Mouse (Mus musculus) 416B (cell line): Measurements from ENCODE around the gene Sgpp2.
A peak's percentile ranks its signal among the peaks of the same experiment; 100 is the strongest.

Experiments
- DNase-seq: peaks from one replicate; pipeline ENCODE4 v3.0.0; 2011; ENCODE audit warnings: low read depth

The Sgpp2 gene

DNA sequence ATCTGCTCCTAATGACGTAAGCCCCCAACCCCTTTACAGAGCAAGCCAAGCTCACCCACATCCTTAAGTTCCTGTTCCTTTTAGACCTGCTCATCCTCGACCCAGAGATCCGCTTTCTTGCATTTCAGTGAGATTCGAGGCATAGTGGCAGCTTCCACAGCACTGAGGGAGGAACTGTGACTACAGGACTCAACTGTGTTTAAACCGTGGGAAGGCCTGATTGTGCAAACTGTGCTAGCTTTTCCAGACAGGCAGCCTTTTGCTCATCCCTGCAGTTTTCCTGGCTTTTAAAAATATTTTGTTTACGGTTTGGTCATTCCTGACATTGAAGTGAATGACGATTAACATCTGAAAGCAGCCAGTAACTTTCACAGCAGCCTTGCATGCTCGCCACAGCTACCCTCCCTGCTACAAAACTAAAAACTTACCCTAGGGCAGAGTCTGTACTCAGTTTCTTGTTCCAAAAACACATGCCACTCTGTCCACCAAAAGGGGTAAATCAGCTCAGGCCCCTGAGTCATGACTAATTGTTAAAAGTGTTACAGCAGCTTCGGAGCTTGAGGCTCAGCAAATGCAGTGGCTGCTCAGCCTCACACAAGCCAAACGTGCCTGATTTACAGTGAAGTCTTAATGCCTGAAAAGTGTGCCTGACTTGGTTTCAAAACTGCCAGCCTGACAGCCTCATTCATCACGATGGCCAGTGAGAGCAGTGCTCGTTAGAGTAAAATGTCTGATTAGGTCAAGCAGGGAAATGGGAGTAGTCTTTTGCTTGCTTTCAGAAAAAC lies 141.1 kb downstream of the Sgpp2 start:
- DNase-seq, result no peak

DNA sequence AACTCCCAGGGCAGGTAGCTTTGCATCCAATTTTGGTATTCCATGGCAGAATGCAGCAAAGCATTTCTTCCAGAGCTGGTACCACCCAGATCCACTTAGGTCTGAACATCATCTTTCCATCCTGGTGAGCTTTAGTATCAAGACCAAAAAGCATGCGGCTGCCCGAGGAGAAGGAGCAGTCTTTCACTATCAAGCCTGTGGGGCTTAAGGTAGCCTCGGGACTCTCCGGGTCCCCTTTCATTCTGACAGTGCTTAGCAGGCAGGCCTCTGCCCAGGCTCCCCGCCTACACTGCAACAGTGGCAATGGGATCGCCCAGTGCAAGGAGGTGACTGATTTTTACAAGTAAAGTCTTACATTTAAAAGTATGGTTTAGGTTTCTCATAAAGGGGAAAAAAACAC lies 142.4 kb downstream of the Sgpp2 start:
- DNase-seq, result no peak

DNA sequence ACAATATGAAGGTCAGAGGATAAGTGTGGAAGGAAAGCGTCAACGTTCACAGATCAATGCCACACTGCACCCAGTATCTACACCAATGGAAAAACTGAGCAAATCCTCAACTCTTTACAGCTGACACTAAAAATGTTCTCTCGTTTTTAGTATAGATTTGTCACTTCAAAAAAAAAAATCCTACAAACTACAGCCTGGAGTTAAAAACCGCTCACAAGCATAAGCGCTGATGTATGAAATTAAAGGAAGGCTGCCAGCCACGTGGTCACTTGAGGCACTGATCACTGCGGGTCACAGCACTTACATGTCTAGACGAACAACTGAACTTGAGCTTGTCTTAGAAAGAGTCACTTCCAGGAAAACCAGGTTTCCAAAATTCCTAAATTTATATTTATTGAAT lies 143.7 kb downstream of the Sgpp2 start:
- no peak for DNase-seq

DNA sequence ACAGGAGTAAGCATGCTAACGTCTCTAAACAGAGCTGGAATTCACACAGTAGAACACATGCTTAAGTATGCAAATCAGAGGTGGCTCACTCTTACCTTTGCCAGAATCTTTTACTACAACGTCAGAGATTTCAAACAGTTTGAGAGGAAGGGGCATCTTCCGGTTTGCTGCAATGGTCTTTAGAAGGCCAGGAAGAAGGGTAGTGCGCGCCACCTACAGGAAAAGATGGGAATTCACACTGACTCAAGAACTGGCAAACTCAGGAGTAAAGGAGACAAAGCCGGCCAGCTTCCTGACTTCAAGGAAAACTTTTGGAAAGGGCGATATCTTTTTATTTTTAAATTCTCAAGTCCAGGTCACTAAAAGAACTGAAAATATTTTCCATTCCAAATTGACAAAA lies 144.5 kb downstream of the Sgpp2 start:
- peak; percentile 28 for DNase-seq
